Mouse (Mus musculus) cerebellum, adult 11-12 months (tissue): ENCODE results near the gene Glb1l2.
A peak's percentile ranks its signal among the peaks of the same experiment; 100 is the strongest.

Experiments
- DNase-seq: peaks from one replicate; pipeline ENCODE4 v3.0.0; 2022

Glb1l2 gene

GRCm38 (mm10) chr9:26805935-26806666 is at the start of gene Glb1l2:
Glb1l2 (minus strand) TSS chr9:26806468.
- peak; percentile 63 for DNase-seq

GRCm38 (mm10) chr9:26831089-26831488 is 24.8 kb upstream of the Glb1l2 start:
- DNase-seq: no peak

- no peak for DNase-seq
These were observed 13.7 kb upstream of the Glb1l2 start for GRCm38 (mm10) chr9:26819942-26820341.

- DNase-seq: no peak
These were observed 2.5 kb upstream of the Glb1l2 start for GRCm38 (mm10) chr9:26808735-26809134.

- no peak for DNase-seq
These were observed 1.9 kb downstream of the Glb1l2 start for GRCm38 (mm10) chr9:26804321-26804720.

GRCm38 (mm10) chr9:26800357-26800756 is 5.9 kb downstream of the Glb1l2 start:
- no peak for DNase-seq

GRCm38 (mm10) chr9:26798731-26799130 is 7.5 kb downstream of the Glb1l2 start:
- no peak for DNase-seq

- no peak for DNase-seq
These were observed 8.1 kb downstream of the Glb1l2 start for GRCm38 (mm10) chr9:26798205-26798604.

- peak; percentile 42 for DNase-seq
These were observed 13.4 kb downstream of the Glb1l2 start for GRCm38 (mm10) chr9:26792829-26793228.

- DNase-seq: no peak
These were observed 22.8 kb downstream of the Glb1l2 start for GRCm38 (mm10) chr9:26783414-26783975.

GRCm38 (mm10) chr9:26778421-26778820 is 27.8 kb downstream of the Glb1l2 start:
- no peak for DNase-seq

- peak; percentile 11 for DNase-seq
These were observed 30.0 kb downstream of the Glb1l2 start for GRCm38 (mm10) chr9:26776122-26776902.

GRCm38 (mm10) chr9:26775700-26776099 is 30.6 kb downstream of the Glb1l2 start:
- DNase-seq: no peak

- DNase-seq: no peak
These were observed 38.1 kb downstream of the Glb1l2 start for GRCm38 (mm10) chr9:26768181-26768580.

GRCm38 (mm10) chr9:26762477-26762876 is 43.8 kb downstream of the Glb1l2 start:
- DNase-seq: no peak

GRCm38 (mm10) chr9:26760576-26760975 is 45.7 kb downstream of the Glb1l2 start:
- no peak for DNase-seq

GRCm38 (mm10) chr9:26760081-26760480 is 46.2 kb downstream of the Glb1l2 start:
- peak; percentile 27 for DNase-seq

GRCm38 (mm10) chr9:26748893-26749292 is 57.4 kb downstream of the Glb1l2 start:
- no peak for DNase-seq

- DNase-seq: no peak
These were observed 59.1 kb downstream of the Glb1l2 start for GRCm38 (mm10) chr9:26747121-26747520.

- DNase-seq: no peak
These were observed 63.5 kb downstream of the Glb1l2 start for GRCm38 (mm10) chr9:26742817-26743216.

- peak; percentile 27 for DNase-seq
These were observed 69.2 kb downstream of the Glb1l2 start for GRCm38 (mm10) chr9:26737116-26737515.

- no peak for DNase-seq
These were observed 72.3 kb downstream of the Glb1l2 start for GRCm38 (mm10) chr9:26733986-26734385.

- peak; percentile 13 for DNase-seq
These were observed 72.9 kb downstream of the Glb1l2 start, which contains the start of gene B3gat1 for GRCm38 (mm10) chr9:26733206-26733891. B3gat1 (plus strand) TSS chr9:26733728.
